Mouse (Mus musculus) bone marrow, adult 2 months (tissue): Measurements from ENCODE around the gene Map4k5.

Source experiments
- CTCF ChIP-seq: fragments of 200-500 bp; IDR thresholded peaks from 2 replicates; pipeline ENCODE4 v1.5.1; 2011; ENCODE audit warnings: low read length, control low read depth; ENCODE audit not compliant: control insufficient read depth, insufficient read depth
- POLR2A ChIP-seq: fragments of 200-500 bp; IDR thresholded peaks from 2 replicates; pipeline ENCODE4 v1.6.1; 2011; ENCODE audit warnings: low read depth, mild to moderate bottlenecking, control low read depth, low read length, borderline replicate concordance; ENCODE audit not compliant: control insufficient read depth

- TF ChIP-seq CTCF (no peak), POLR2A (no peak)
Measured at GRCm38 (mm10) chr12:69846499-69846898, 46.5 kb downstream of the Map4k5 start.
